ENCODE assay signal across 21 mouse cellular contexts in genomic region chrX:106035727-106036126, GRCm38 (mm10). TPM values are rescaled to one million over a fixed set of nuclear protein-coding genes. Genes with fewer than 3 reads are reported as not detected.
A peak's percentile ranks its signal among the peaks of the same experiment; 100 is the strongest.
DNase-seq lines count a peak whose midpoint lies in the region; ATAC-seq and TF ChIP-seq lines count a peak whose summit lies in the region.
"Had no signal": no experiment of that assay in that cellular context is flagged by ENCODE, and none has a peak within 500 bp of the region (broad histone marks: within the 10 kb centered on the region; RNA-seq: fewer than 3 reads in every experiment).

No protein-coding gene starts in this region.

- no peak for TF ChIP-seq CTCF in forebrain, postnatal 0 days (IDR thresholded peaks at IDR 0.05; ENCODE audit: low read depth)

- H3K4me3 ChIP-seq in forebrain, postnatal 0 days (ENCODE audit: low read depth, low read length) = no peak overlapping the region
- H3K4me3 ChIP-seq: embryonic facial prominence, embryonic 15.5 days; erythroblast, embryonic 14.5 days; forebrain, embryonic 10.5 days; forebrain, embryonic 15.5 days; heart, embryonic 13.5 days; hindbrain, embryonic 15.5 days had no signal

- ATAC-seq in granulocyte monocyte progenitor cell, adult 5-6 weeks (replicated peaks; ENCODE audit: poor library complexity, severe bottlenecking) = peak; percentile 84
- ATAC-seq in monocyte, adult 5-6 weeks (replicated peaks; ENCODE audit: insufficient number of reproducible peaks, low FRiP score, low TSS enrichment, poor library complexity, severe bottlenecking) = peak; percentile 82; the same call in 1 of the 2 replicates
- ATAC-seq in frontal cortex, adult (ENCODE audit: low TSS enrichment) = no peak
- no peak for ATAC-seq in forebrain, postnatal 0 days
- ATAC-seq: CD4-positive, CD25-positive, alpha-beta regulatory T cell, adult 4 months; forebrain, embryonic 15.5 days; intestine, embryonic 16.5 days had no signal

- 50% methylated on average over 2 of the region's 2 CpGs for WGBS in forebrain, postnatal 0 days

- H3K4me1 ChIP-seq in forebrain, postnatal 0 days (ENCODE audit: insufficient read depth) = no peaks in the 10 kb centered on the region
- H3K4me1 ChIP-seq: forebrain, embryonic 10.5 days; forebrain, embryonic 15.5 days; hindbrain, embryonic 15.5 days had no signal

- H3K9me3 ChIP-seq in forebrain, postnatal 0 days (ENCODE audit: low read length) = no peaks in the 10 kb centered on the region
- H3K9me3 ChIP-seq: embryonic facial prominence, embryonic 15.5 days; forebrain, embryonic 10.5 days; forebrain, embryonic 15.5 days; heart, embryonic 13.5 days; hindbrain, embryonic 15.5 days had no signal

- H3K27ac ChIP-seq in forebrain, postnatal 0 days (ENCODE audit: low read depth, low read length) = no peak overlapping the region
- H3K27ac ChIP-seq: embryonic facial prominence, embryonic 15.5 days; forebrain, embryonic 10.5 days; forebrain, embryonic 15.5 days; heart, embryonic 13.5 days; hindbrain, embryonic 15.5 days had no signal

- H3K4me2 ChIP-seq in forebrain, postnatal 0 days (ENCODE audit: low read depth) = no peak overlapping the region
- H3K4me2 ChIP-seq: embryonic facial prominence, embryonic 15.5 days; forebrain, embryonic 15.5 days; heart, embryonic 13.5 days; hindbrain, embryonic 15.5 days had no signal

- no peak overlapping the region for H3K9ac ChIP-seq in forebrain, postnatal 0 days
- H3K9ac ChIP-seq: embryonic facial prominence, embryonic 15.5 days; forebrain, embryonic 15.5 days; heart, embryonic 13.5 days; hindbrain, embryonic 15.5 days had no signal

- H3K27me3 ChIP-seq in forebrain, postnatal 0 days (ENCODE audit: insufficient read depth, low read length) = no peaks in the 10 kb centered on the region
- H3K27me3 ChIP-seq: embryonic facial prominence, embryonic 15.5 days; forebrain, embryonic 15.5 days; heart, embryonic 13.5 days; hindbrain, embryonic 15.5 days had no signal

- DNase-seq in MN1 (ENCODE audit: low spot score) = peak; percentile 18
- no peak for DNase-seq in forebrain, postnatal 0 days
- DNase-seq in adrenal gland, postnatal 25 days = no peak
- DNase-seq: adrenal gland, postnatal 14 days; B cell, adult 2 months; cerebellum, adult 18-20 months; cerebellum, adult 9-11 months; embryo, embryonic 11 days; gastrocnemius, postnatal 14 days; heart, postnatal 36 days had no signal

- no peaks in the 10 kb centered on the region for H3K36me3 ChIP-seq in forebrain, postnatal 0 days (ENCODE audit: insufficient read depth)
- H3K36me3 ChIP-seq: embryonic facial prominence, embryonic 15.5 days; forebrain, embryonic 10.5 days; forebrain, embryonic 15.5 days; heart, embryonic 13.5 days; hindbrain, embryonic 15.5 days had no signal

RNA-seq across cellular contexts. Expression of gene Atp7a, which starts 8.7 kb away (rescaled TPM):
- total RNA-seq in granulocyte monocyte progenitor cell, adult 5-6 weeks (2014; fragmentation: Nextera tagmentation) = 3.0 and 3.1 TPM in 2 replicates
- total RNA-seq in granulocyte monocyte progenitor cell, adult 5-6 weeks (2017) = 3.1 and 5.9 TPM in 2 replicates
- 53.7 to 68.9 TPM (median 66.7 TPM) in 3 replicates for total RNA-seq in monocyte, adult 5-6 weeks (2017)
- total RNA-seq in forebrain, postnatal 0 days (2014; rRNA removed) = 11.7 and 14.6 TPM in 2 replicates
- polyA plus RNA-seq in forebrain, postnatal 0 days (2015; fragmentation: Nextera tagmentation; extraction: Ambion mirVana) = 4.2 and 6.5 TPM in 2 replicates
- total RNA-seq in adrenal gland, postnatal 25 days (2021) = 43.6 and 44.9 TPM in 2 replicates

RNA-seq across cellular contexts. Expression of gene Cox7b, which starts 20.2 kb away (rescaled TPM):
- 400 and 470 TPM in 2 replicates for total RNA-seq in granulocyte monocyte progenitor cell, adult 5-6 weeks (2014; fragmentation: Nextera tagmentation)
- total RNA-seq in granulocyte monocyte progenitor cell, adult 5-6 weeks (2017) = 522 and 568 TPM in 2 replicates
- 204 to 418 TPM (median 281 TPM) in 3 replicates for total RNA-seq in monocyte, adult 5-6 weeks (2017)
- total RNA-seq in forebrain, postnatal 0 days (2014; rRNA removed) = 193 and 278 TPM in 2 replicates
- 393 and 557 TPM in 2 replicates for polyA plus RNA-seq in forebrain, postnatal 0 days (2015; fragmentation: Nextera tagmentation; extraction: Ambion mirVana)
- total RNA-seq in adrenal gland, postnatal 25 days (2021) = 355 and 360 TPM in 2 replicates

RNA-seq across cellular contexts. Expression of gene Magt1, which starts 24.0 kb away (rescaled TPM):
- total RNA-seq in granulocyte monocyte progenitor cell, adult 5-6 weeks (2014; fragmentation: Nextera tagmentation) = 67.4 and 69.3 TPM in 2 replicates
- total RNA-seq in granulocyte monocyte progenitor cell, adult 5-6 weeks (2017) = 107 and 136 TPM in 2 replicates
- 86.2 to 91.2 TPM (median 91.0 TPM) in 3 replicates for total RNA-seq in monocyte, adult 5-6 weeks (2017)
- 15.5 and 17.0 TPM in 2 replicates for total RNA-seq in forebrain, postnatal 0 days (2014; rRNA removed)
- polyA plus RNA-seq in forebrain, postnatal 0 days (2015; fragmentation: Nextera tagmentation; extraction: Ambion mirVana) = 8.5 and 12.3 TPM in 2 replicates
- 43.5 and 50.5 TPM in 2 replicates for total RNA-seq in adrenal gland, postnatal 25 days (2021)

Comparison
In these comparisons a context has a peak if more than half of its experiments do, and no peak if none do; other contexts are left out.
1. ATAC-seq: peak in granulocyte monocyte progenitor cell, adult 5-6 weeks (single experiment) and monocyte, adult 5-6 weeks (single experiment); none in frontal cortex, adult (single experiment) and forebrain, postnatal 0 days (single experiment).